Mouse (Mus musculus) hindbrain, embryonic 10.5 days (tissue): ENCODE measurements at regions not wholly inside any gene's neighbourhood (a gene's known extent, or its start where the extent isn't known, plus 50 kb on each side); places are given as distances from the start of the nearest gene placed in this dataset.

Experiments used
- DNase-seq: peaks from one replicate; pipeline ENCODE4 v3.0.0-alpha.2; 2017; ENCODE audit warnings: low spot score
- H3K27ac ChIP-seq: fragments of 300-500 bp; sonication (generic); 2 replicates; pipeline ENCODE4 v1.5.1; 2016; ENCODE audit warnings: mild to moderate bottlenecking, moderate library complexity
- H3K27me3 ChIP-seq: fragments of 300-500 bp; sonication (generic); 2 replicates; pipeline ENCODE4 v1.6.1; 2016; ENCODE audit warnings: mild to moderate bottlenecking; ENCODE audit not compliant: poor library complexity, insufficient read depth, severe bottlenecking
- H3K36me3 ChIP-seq: fragments of 300-500 bp; sonication (generic); 2 replicates; pipeline ENCODE4 v1.6.1; 2016; ENCODE audit warnings: mild to moderate bottlenecking, moderate library complexity
- H3K4me1 ChIP-seq: fragments of 300-500 bp; sonication (generic); replicated peaks from 2 replicates; pipeline ENCODE4 v1.6.1; 2016; ENCODE audit warnings: mild to moderate bottlenecking
- H3K4me3 ChIP-seq: fragments of 300-500 bp; sonication (generic); 2 replicates; pipeline ENCODE4 v1.5.1; 2016; ENCODE audit warnings: mild to moderate bottlenecking, moderate library complexity
- H3K9me3 ChIP-seq: fragments of 300-500 bp; sonication (generic); 2 replicates; pipeline ENCODE4 v1.6.1; 2016; ENCODE audit warnings: mild to moderate bottlenecking, moderate library complexity
- WGBS: fragments of 180-500 bp; shearing (Covaris S2); methylation state at CpG from one replicate; pipeline ENCODE4 v1.1.7; 2016; 5-methylcytosine and 5-hydroxymethylcytosine counted together

GRCm38 (mm10) chr3:48911758-48912157 is 845.4 kb downstream of the Pcdh18 start:
- Histone ChIP-seq H3K27ac (no peak overlapping the region), H3K4me1 (no peaks in the 10 kb centered on the region)
- 61% methylated on average over 2 of the region's 2 CpGs for WGBS

GRCm38 (mm10) chr3:48890403-48890802 is 866.7 kb downstream of the Pcdh18 start:
- DNase-seq, result no peak
- Histone ChIP-seq H3K36me3 (no peaks in the 10 kb centered on the region), H3K4me1 (no peaks in the 10 kb centered on the region), H3K27me3 (no peaks in the 10 kb centered on the region), H3K4me3 (no peak overlapping the region), H3K27ac (no peak overlapping the region), H3K9me3 (no peaks in the 10 kb centered on the region)
- WGBS, result 88% methylated on average over 3 of the region's 3 CpGs

More at GRCm38 (mm10) chr3:48911758-48912157, 845.4 kb downstream of the Pcdh18 start:
- H3K4me3 ChIP-seq, result no peak overlapping the region
- no peaks in the 10 kb centered on the region for H3K36me3 ChIP-seq
- no peaks in the 10 kb centered on the region for H3K27me3 ChIP-seq
- no peak for DNase-seq
- 0 out of 2 replicates have a peak, but pooled peaks cover 2% of the 10 kb centered on the region for H3K9me3 ChIP-seq

- H3K9me3 ChIP-seq, result no peaks in the 10 kb centered on the region
- no peak for DNase-seq
- H3K27ac ChIP-seq, result no peak overlapping the region
- WGBS, result 57% methylated on average over 4 of the region's 4 CpGs
- no peak overlapping the region for H3K4me3 ChIP-seq
- no peaks in the 10 kb centered on the region for H3K27me3 ChIP-seq
- H3K36me3 ChIP-seq, result no peaks in the 10 kb centered on the region
- H3K4me1 ChIP-seq, result no peaks in the 10 kb centered on the region
These were observed 869.2 kb downstream of the Pcdh18 start for GRCm38 (mm10) chr3:48887885-48888284.

GRCm38 (mm10) chr3:48869527-48869926 is 887.6 kb downstream of the Pcdh18 start:
- no peak for DNase-seq
- H3K9me3 ChIP-seq, result no peaks in the 10 kb centered on the region
- 82% methylated on average over 2 of the region's 2 CpGs for WGBS
- no peak overlapping the region for H3K4me3 ChIP-seq
- H3K27ac ChIP-seq, result no peak overlapping the region
- H3K36me3 ChIP-seq, result no peaks in the 10 kb centered on the region
- no peaks in the 10 kb centered on the region for H3K4me1 ChIP-seq
- H3K27me3 ChIP-seq, result no peaks in the 10 kb centered on the region

GRCm38 (mm10) chr3:48846049-48846653 is 911.0 kb downstream of the Pcdh18 start:
- Histone ChIP-seq H3K9me3 (no peaks in the 10 kb centered on the region), H3K4me3 (no peak overlapping the region), H3K27me3 (no peaks in the 10 kb centered on the region), H3K27ac (no peak overlapping the region), H3K36me3 (no peaks in the 10 kb centered on the region), H3K4me1 (no peaks in the 10 kb centered on the region)
- peak; percentile 41 for DNase-seq
- 63% methylated on average over 6 of the region's 6 CpGs for WGBS

- Histone ChIP-seq H3K4me1 (no peaks in the 10 kb centered on the region), H3K27ac (no peak overlapping the region), H3K36me3 (no peaks in the 10 kb centered on the region), H3K27me3 (no peaks in the 10 kb centered on the region), H3K9me3 (no peaks in the 10 kb centered on the region), H3K4me3 (no peak overlapping the region)
- 77% methylated on average over 3 of the region's 3 CpGs for WGBS
- DNase-seq, result no peak
These were observed 916.4 kb downstream of the Pcdh18 start for GRCm38 (mm10) chr3:48840692-48841091.

GRCm38 (mm10) chr3:48823360-48823759 is 933.8 kb downstream of the Pcdh18 start:
- Histone ChIP-seq H3K27ac (no peak overlapping the region), H3K36me3 (no peaks in the 10 kb centered on the region), H3K4me1 (no peaks in the 10 kb centered on the region), H3K9me3 (no peaks in the 10 kb centered on the region), H3K27me3 (no peaks in the 10 kb centered on the region), H3K4me3 (no peak overlapping the region)
- 74% methylated on average over 6 of the region's 6 CpGs for WGBS
- DNase-seq, result no peak

- H3K4me3 ChIP-seq, result no peak overlapping the region
- DNase-seq, result no peak
- no peaks in the 10 kb centered on the region for H3K9me3 ChIP-seq
- no peaks in the 10 kb centered on the region for H3K36me3 ChIP-seq
- 0 out of 2 replicates have a peak, but pooled peaks cover 3% of the 10 kb centered on the region for H3K4me1 ChIP-seq
- WGBS, result 82% methylated on average over 5 of the region's 5 CpGs
- no peaks in the 10 kb centered on the region for H3K27me3 ChIP-seq
- no peak overlapping the region for H3K27ac ChIP-seq
These were observed 952.7 kb downstream of the Pcdh18 start for GRCm38 (mm10) chr3:48804398-48804797.

- no peak for DNase-seq
- Histone ChIP-seq H3K4me1 (no peaks in the 10 kb centered on the region), H3K36me3 (no peaks in the 10 kb centered on the region), H3K4me3 (no peak overlapping the region), H3K27ac (no peak overlapping the region), H3K9me3 (no peaks in the 10 kb centered on the region), H3K27me3 (no peaks in the 10 kb centered on the region)
- WGBS, result 92% methylated on average over 4 of the region's 4 CpGs
These were observed 985.4 kb downstream of the Pcdh18 start for GRCm38 (mm10) chr3:48771709-48772108.
